Mouse (Mus musculus) kidney, postnatal 0 days (tissue): ENCODE results near the gene Nfya. TPM values are rescaled to one million over a fixed set of nuclear protein-coding genes. Genes with fewer than 3 reads are reported as not detected.

ENCODE experiments used
- ATAC-seq: fragments of 200-750 bp; cut with Nextera tagmentation; replicated peaks from 2 replicates; pipeline ENCODE4 v1.8.0; 2017; ENCODE audit warnings: low read depth, moderate number of reproducible peaks, moderate TSS enrichment, moderate library complexity; ENCODE audit not compliant: low FRiP score
- DNase-seq: peaks from one replicate; pipeline ENCODE4 v3.0.0-alpha.2; 2016; ENCODE audit warnings: low spot score
- H3K27ac ChIP-seq: fragments of 300-500 bp; sonication (generic); 2 replicates; pipeline ENCODE4 v1.5.1; 2014; ENCODE audit warnings: mild to moderate bottlenecking
- H3K27me3 ChIP-seq: fragments of 300-500 bp; sonication (generic); 2 replicates; pipeline ENCODE4 v1.6.1; 2014; ENCODE audit warnings: low read length, mixed read lengths; ENCODE audit not compliant: insufficient read depth
- H3K36me3 ChIP-seq: fragments of 300-500 bp; sonication (generic); 2 replicates; pipeline ENCODE4 v1.6.1; 2014; ENCODE audit warnings: low read length, mixed read lengths; ENCODE audit not compliant: insufficient read depth
- H3K4me1 ChIP-seq: fragments of 300-500 bp; sonication (generic); replicated peaks from 2 replicates; pipeline ENCODE4 v1.6.1; 2014; ENCODE audit warnings: antibody characterized with exemption, low read length, mixed read lengths; ENCODE audit not compliant: insufficient read depth
- H3K4me2 ChIP-seq: fragments of 300-500 bp; sonication (generic); 2 replicates; pipeline ENCODE4 v1.6.1; 2014; ENCODE audit warnings: mild to moderate bottlenecking, low read length, moderate library complexity, mixed read lengths
- H3K4me3 ChIP-seq: fragments of 300-500 bp; sonication (generic); replicated peaks from 2 replicates; pipeline ENCODE4 v1.5.1; 2014; ENCODE audit warnings: low read depth, low read length
- H3K9ac ChIP-seq: fragments of 300-500 bp; sonication (generic); 2 replicates; pipeline ENCODE4 v1.6.1; 2014; ENCODE audit warnings: low read depth, low read length
- H3K9me3 ChIP-seq: fragments of 300-500 bp; sonication (generic); replicated peaks from 2 replicates; pipeline ENCODE4 v1.6.1; 2016; ENCODE audit warnings: low read length, inconsistent platforms, mixed read lengths
- CTCF ChIP-seq: IDR thresholded peaks from 2 replicates; pipeline ENCODE4 v1.5.1; 2016; ENCODE audit warnings: antibody characterized with exemption, low read depth, mild to moderate bottlenecking, moderate library complexity
- WGBS: fragments of 180-500 bp; shearing (Covaris S2); extraction: QIAGEN DNeasy Blood & Tissue Kit; methylation state at CpG from one replicate; pipeline ENCODE4 v1.1.7; 2014; 5-methylcytosine and 5-hydroxymethylcytosine counted together
- polyA plus RNA-seq: library from polyadenylated mRNA; unstranded; fragments of >200 nt; fragmentation: Nextera tagmentation; extraction: Ambion mirVana; gene quantifications from 2 replicates; pipeline ENCODE4 v1.2.1, GENCODE M21; 2015

Nfya gene
- polyA plus RNA-seq, 1 experiment from 2014 or later: 8.1 TPM

GRCm38 (mm10) chr17:48403848-48404247, 5.9 kb downstream of the Nfya start:
- no peak overlapping the region for H3K9ac ChIP-seq
- no peak overlapping the region for H3K4me2 ChIP-seq
- peaks cover 10% of the 10 kb centered on the region for H3K36me3 ChIP-seq
- H3K27me3 ChIP-seq: no peaks in the 10 kb centered on the region
- DNase-seq (no peak), ATAC-seq (no peak)
- H3K4me3 ChIP-seq: no peak overlapping the region
- no peaks in the 10 kb centered on the region for H3K9me3 ChIP-seq
- no peak overlapping the region for H3K27ac ChIP-seq
- WGBS: 81% methylated on average over 2 of the region's 2 CpGs
- no peak for TF ChIP-seq CTCF
- H3K4me1 ChIP-seq: peaks cover 6% of the 10 kb centered on the region

GRCm38 (mm10) chr17:48402751-48403150, 7.0 kb downstream of the Nfya start:
- no peak for TF ChIP-seq CTCF
- Histone ChIP-seq H3K4me1 (peaks cover 5% of the 10 kb centered on the region; the same call in 1 of the 2 replicates), H3K9me3 (no peaks in the 10 kb centered on the region), H3K36me3 (peaks cover 19% of the 10 kb centered on the region), H3K27me3 (no peaks in the 10 kb centered on the region), H3K27ac (no peak overlapping the region), H3K9ac (no peak overlapping the region), H3K4me2 (no peak overlapping the region), H3K4me3 (no peak overlapping the region)
- no peak for ATAC-seq
- 80% methylated on average over 3 of the region's 3 CpGs for WGBS
- DNase-seq: no peak

- Histone ChIP-seq H3K36me3 (peaks cover 19% of the 10 kb centered on the region), H3K27ac (no peak overlapping the region), H3K4me1 (no peaks in the 10 kb centered on the region), H3K9me3 (no peaks in the 10 kb centered on the region), H3K27me3 (no peaks in the 10 kb centered on the region), H3K4me2 (no peak overlapping the region), H3K4me3 (no peak overlapping the region), H3K9ac (no peak overlapping the region)
- ATAC-seq (no peak), DNase-seq (no peak)
- no peak for TF ChIP-seq CTCF
- 89% methylated on average over 4 of the region's 4 CpGs for WGBS
Observed at GRCm38 (mm10) chr17:48401710-48402109, 8.0 kb downstream of the Nfya start.

- H3K9me3 ChIP-seq: no peaks in the 10 kb centered on the region
- no peak for DNase-seq
- no peak overlapping the region for H3K27ac ChIP-seq
- 90% methylated on average over 3 of the region's 3 CpGs for WGBS
- no peak overlapping the region for H3K4me3 ChIP-seq
- H3K27me3 ChIP-seq: no peaks in the 10 kb centered on the region
- no peak for TF ChIP-seq CTCF
- H3K4me1 ChIP-seq: no peaks in the 10 kb centered on the region
- H3K4me2 ChIP-seq: no peak overlapping the region
- H3K36me3 ChIP-seq: peaks cover 71% of the 10 kb centered on the region
- no peak for ATAC-seq
- no peak overlapping the region for H3K9ac ChIP-seq
Observed at GRCm38 (mm10) chr17:48392616-48393015, 17.1 kb downstream of the Nfya start.

GRCm38 (mm10) chr17:48391446-48391845, 18.3 kb downstream of the Nfya start:
- Histone ChIP-seq H3K27me3 (no peaks in the 10 kb centered on the region), H3K4me1 (no peaks in the 10 kb centered on the region), H3K4me2 (no peak overlapping the region), H3K9ac (no peak overlapping the region), H3K36me3 (peaks cover 81% of the 10 kb centered on the region), H3K27ac (no peak overlapping the region), H3K4me3 (no peak overlapping the region), H3K9me3 (no peaks in the 10 kb centered on the region)
- DNase-seq (no peak), ATAC-seq (no peak)
- 90% methylated on average over 5 of the region's 5 CpGs for WGBS
- TF ChIP-seq CTCF: no peak

GRCm38 (mm10) chr17:48389442-48389841, 20.3 kb downstream of the Nfya start:
- Histone ChIP-seq H3K9ac (no peak overlapping the region), H3K4me3 (no peak overlapping the region), H3K9me3 (no peaks in the 10 kb centered on the region), H3K27ac (no peak overlapping the region), H3K27me3 (no peaks in the 10 kb centered on the region), H3K4me2 (no peak overlapping the region), H3K36me3 (peaks cover 76% of the 10 kb centered on the region), H3K4me1 (no peaks in the 10 kb centered on the region)
- DNase-seq (no peak), ATAC-seq (no peak)
- WGBS: 86% methylated on average over 5 of the region's 5 CpGs
- no peak for TF ChIP-seq CTCF

- peaks cover 75% of the 10 kb centered on the region for H3K36me3 ChIP-seq
- no peaks in the 10 kb centered on the region for H3K27me3 ChIP-seq
- no peak for DNase-seq
- H3K4me2 ChIP-seq: no peak overlapping the region
- H3K9me3 ChIP-seq: no peaks in the 10 kb centered on the region
- no peak for ATAC-seq
- WGBS: 98% methylated on average over 2 of the region's 2 CpGs
- H3K4me3 ChIP-seq: no peak overlapping the region
- H3K9ac ChIP-seq: no peak overlapping the region
- no peaks in the 10 kb centered on the region for H3K4me1 ChIP-seq
- H3K27ac ChIP-seq: no peak overlapping the region
- no peak for TF ChIP-seq CTCF
Observed at GRCm38 (mm10) chr17:48388666-48389065, 21.0 kb downstream of the Nfya start.
